16 mouse cellular contexts compared by ENCODE assay signal in the genomic region with DNA sequence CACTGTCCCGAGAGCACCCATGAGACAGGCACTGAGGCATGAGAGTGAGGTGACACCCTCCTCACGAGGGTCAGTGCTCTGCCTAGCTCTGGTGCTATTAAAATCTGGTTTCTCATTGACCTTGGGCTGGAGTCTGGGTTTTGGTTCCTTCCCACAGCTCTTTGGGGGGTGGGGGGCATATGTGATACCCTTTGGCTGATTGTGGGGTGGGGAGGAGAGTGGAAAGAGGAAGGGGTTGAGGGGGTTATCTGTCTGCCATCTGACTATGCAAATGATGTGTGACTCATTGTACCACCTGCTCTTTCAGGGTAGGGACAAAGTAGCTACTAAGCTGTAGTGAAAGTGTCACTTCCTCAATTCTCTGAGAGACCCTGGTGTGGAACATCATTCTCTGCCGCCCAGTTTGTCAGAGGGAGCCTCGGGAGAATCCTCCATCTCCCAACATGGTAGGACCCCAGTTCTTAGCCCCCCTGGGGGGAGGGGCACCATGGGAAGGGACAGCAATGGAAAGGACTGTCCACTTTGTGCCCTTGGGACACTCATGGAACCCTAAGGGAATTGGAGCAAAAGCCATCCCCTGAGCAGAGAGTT. TPM values are rescaled to one million over a fixed set of nuclear protein-coding genes. Genes with fewer than 3 reads are reported as not detected.
DNase-seq lines count a peak whose midpoint lies in the region; ATAC-seq lines count a peak whose summit lies in the region.
"Had no signal": no experiment of that assay in that cellular context is flagged by ENCODE, and none has a peak within 500 bp of the region (broad histone marks: within the 10 kb centered on the region; RNA-seq: fewer than 3 reads in every experiment).

A gene (plus strand): TSS at position 338 of the 591 bp plus-strand sequence.

- no peak within 1 kb of the TSS for H3K4me2 ChIP-seq in forebrain, embryonic 13.5 days
- H3K4me2 ChIP-seq: lung, embryonic 15.5 days; midbrain, embryonic 11.5 days had no signal

- H3K27me3 ChIP-seq in megakaryocyte, embryonic 14.5 days (replicated peaks): peaks cover 59% of the 10 kb centered on the region
- peaks cover 16% of the 10 kb centered on the region for H3K27me3 ChIP-seq in forebrain, embryonic 13.5 days

- peak within 1 kb of the TSS; percentile 63; the same call in 1 of the 2 replicates for H3K27ac ChIP-seq in brown adipose tissue, adult 24 weeks (replicated peaks; ENCODE audit: low read depth, low read length)
- H3K27ac ChIP-seq in forebrain, embryonic 13.5 days: no peak within 1 kb of the TSS
- H3K27ac ChIP-seq: embryonic facial prominence, embryonic 10.5 days; hindbrain, postnatal 0 days; limb, embryonic 10.5 days; lung, embryonic 15.5 days had no signal

- H3K9me3 ChIP-seq in megakaryocyte, embryonic 14.5 days: no peaks in the 10 kb centered on the region; the same call in 1 of the 2 replicates
- no peaks in the 10 kb centered on the region for H3K9me3 ChIP-seq in forebrain, embryonic 13.5 days (replicated peaks)
- H3K9me3 ChIP-seq: embryonic facial prominence, embryonic 10.5 days; limb, embryonic 10.5 days; lung, embryonic 15.5 days had no signal

- WGBS in forebrain, embryonic 13.5 days: 80% methylated on average over 4 of the region's 4 CpGs

- ATAC-seq in forebrain, embryonic 13.5 days: no peak
- ATAC-seq: hindbrain, postnatal 0 days had no signal

- peaks cover 4% of the 10 kb centered on the region; the same call in 1 of the 2 replicates for H3K4me1 ChIP-seq in brown adipose tissue, adult 24 weeks (ENCODE audit: control insufficient read depth, insufficient read depth, insufficient read length, low read length)
- peaks cover 30% of the 10 kb centered on the region for H3K4me1 ChIP-seq in megakaryocyte, embryonic 14.5 days
- peaks cover 9% of the 10 kb centered on the region for H3K4me1 ChIP-seq in forebrain, embryonic 13.5 days

- H3K9ac ChIP-seq in forebrain, embryonic 13.5 days: no peak within 1 kb of the TSS
- H3K9ac ChIP-seq: lung, embryonic 15.5 days had no signal

- peak within 1 kb of the TSS; percentile 31; the same call in 1 of the 2 replicates for H3K4me3 ChIP-seq in brown adipose tissue, adult 24 weeks (ENCODE audit: insufficient read depth, low read depth, low read length)
- peak within 1 kb of the TSS; percentile 48 for H3K4me3 ChIP-seq in megakaryocyte, embryonic 14.5 days (replicated peaks)
- H3K4me3 ChIP-seq in forebrain, embryonic 13.5 days: no peak within 1 kb of the TSS
- H3K4me3 ChIP-seq: embryonic facial prominence, embryonic 10.5 days; limb, embryonic 10.5 days; lung, embryonic 15.5 days had no signal

- peak; percentile 33 for DNase-seq in spleen, adult 12 weeks (ENCODE audit: low spot score)
- DNase-seq in spleen, postnatal 4 days (ENCODE audit: low spot score in 2 of 2): no peak
- no peak for DNase-seq in right cerebral cortex, postnatal 25 days
- DNase-seq in cerebellum, postnatal 14 days: no peak
- DNase-seq: cerebellum, adult 9-11 months; heart, adult 18-20 months; kidney, adult 9 months; right cerebral cortex, postnatal 14 days had no signal

- peaks cover 4% of the 10 kb centered on the region for H3K36me3 ChIP-seq in megakaryocyte, embryonic 14.5 days (replicated peaks; ENCODE audit: low read length)
- no peaks in the 10 kb centered on the region for H3K36me3 ChIP-seq in forebrain, embryonic 13.5 days (ENCODE audit: poor library complexity, severe bottlenecking)
- H3K36me3 ChIP-seq: embryonic facial prominence, embryonic 10.5 days; limb, embryonic 10.5 days; lung, embryonic 15.5 days had no signal

RNA-seq across cellular contexts. Expression of the gene that starts here (rescaled TPM):
- 0.48 and 0.88 TPM in 2 replicates for polyA plus RNA-seq in brown adipose tissue, adult 24 weeks (2012; ENCODE audit: insufficient read depth, insufficient read length, missing spikeins)
- polyA plus RNA-seq in megakaryocyte, embryonic 14.5 days (2012; ENCODE audit: insufficient read depth, low replicate concordance): 0.63 and 2.3 TPM in 2 replicates
- polyA plus RNA-seq in forebrain, embryonic 13.5 days (2015; fragmentation: Nextera tagmentation; extraction: Ambion mirVana): not detected in 2 replicates
- polyA plus RNA-seq: embryonic facial prominence, embryonic 10.5 days; limb, embryonic 10.5 days; lung, embryonic 15.5 days; midbrain, embryonic 11.5 days had no signal
